Mouse (Mus musculus) midbrain, embryonic 11.5 days (tissue): ENCODE measurements at regions not wholly inside any gene's neighbourhood (a gene's known extent, or its start where the extent isn't known, plus 50 kb on each side); places are given as distances from the start of the nearest gene placed in this dataset.

Source experiments
- ATAC-seq: fragments of 200-750 bp; cut with Nextera tagmentation; 2 replicates; pipeline ENCODE4 v1.8.0; 2017; ENCODE audit warnings: moderate TSS enrichment, moderate library complexity; ENCODE audit not compliant: low FRiP score
- DNase-seq: peaks from one replicate; pipeline ENCODE4 v3.0.0; 2015; ENCODE audit warnings: low spot score; ENCODE audit errors: missing footprints
- H3K27ac ChIP-seq: fragments of 300-500 bp; sonication (generic); 2 replicates; pipeline ENCODE4 v1.5.1; 2014; ENCODE audit warnings: low read depth, low read length
- H3K27me3 ChIP-seq: fragments of 300-500 bp; sonication (generic); 2 replicates; pipeline ENCODE4 v1.6.1; 2014; ENCODE audit warnings: mild to moderate bottlenecking, low read length, moderate library complexity, mixed read lengths; ENCODE audit not compliant: control insufficient read depth, insufficient read depth
- H3K36me3 ChIP-seq: fragments of 300-500 bp; sonication (generic); 2 replicates; pipeline ENCODE4 v1.6.1; 2014; ENCODE audit warnings: mild to moderate bottlenecking, low read length, moderate library complexity, mixed read lengths; ENCODE audit not compliant: control insufficient read depth, insufficient read depth
- H3K4me1 ChIP-seq: fragments of 300-500 bp; sonication (generic); 2 replicates; pipeline ENCODE4 v1.6.1; 2014; ENCODE audit warnings: low read length; ENCODE audit not compliant: control insufficient read depth, insufficient read depth
- H3K4me2 ChIP-seq: fragments of 300-500 bp; sonication (generic); 2 replicates; pipeline ENCODE4 v1.6.1; 2014; ENCODE audit warnings: mild to moderate bottlenecking, moderate library complexity
- H3K4me3 ChIP-seq: fragments of 300-500 bp; sonication (generic); 2 replicates; pipeline ENCODE4 v1.5.1; 2014; ENCODE audit warnings: low read depth, low read length
- H3K9ac ChIP-seq: fragments of 300-500 bp; sonication (generic); 2 replicates; pipeline ENCODE4 v1.6.1; 2014; ENCODE audit warnings: low read length
- H3K9me3 ChIP-seq: fragments of 300-500 bp; sonication (generic); 2 replicates; pipeline ENCODE4 v1.6.1; 2016; ENCODE audit warnings: low read length; ENCODE audit not compliant: control insufficient read depth
- WGBS: fragments of 180-500 bp; shearing (Covaris S2); extraction: QIAGEN DNeasy Blood & Tissue Kit; methylation state at CpG from one replicate; pipeline ENCODE4 v1.1.7; 2014; 5-methylcytosine and 5-hydroxymethylcytosine counted together

DNA sequence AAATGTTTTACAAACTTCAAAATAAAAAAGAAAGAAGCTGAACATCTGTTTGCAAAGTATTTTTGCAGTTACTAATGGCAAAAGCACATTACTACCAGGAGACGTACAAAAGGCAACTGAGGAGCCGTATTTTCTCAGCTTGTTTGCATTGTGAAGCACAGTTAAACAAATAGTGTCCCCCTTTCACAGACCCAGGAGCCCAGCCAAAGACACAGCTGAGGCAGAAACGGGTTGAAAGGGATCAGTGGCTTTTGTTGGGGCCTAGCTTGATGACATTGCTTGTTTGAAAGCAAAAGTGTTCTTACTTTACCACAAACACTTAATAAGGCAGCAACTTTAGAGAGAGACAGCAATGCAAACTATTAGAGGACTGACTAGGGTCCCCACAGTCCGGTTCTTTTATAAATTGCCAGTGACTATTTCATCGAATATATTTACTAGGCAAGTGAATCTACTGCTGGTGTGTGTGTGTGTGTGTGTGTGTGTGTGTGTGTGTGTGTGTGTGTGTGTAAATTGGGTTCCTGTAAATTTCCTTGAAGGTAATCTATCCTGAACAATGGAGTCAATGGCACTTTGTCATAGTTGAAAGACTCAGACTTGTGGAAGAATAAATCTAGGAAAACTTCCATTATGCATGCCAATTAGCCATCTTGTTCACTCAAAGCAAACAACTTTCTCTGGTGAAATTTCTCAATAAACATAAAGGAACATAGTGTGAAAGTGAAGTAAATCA is 57.8 kb upstream of the Epha7 start:
- peak; percentile 68; the same call in 1 of the 2 replicates for ATAC-seq
- no peaks in the 10 kb centered on the region for H3K27me3 ChIP-seq
- H3K4me2 ChIP-seq, result no peak overlapping the region
- H3K27ac ChIP-seq, result no peak overlapping the region
- H3K4me3 ChIP-seq, result no peak overlapping the region
- H3K9ac ChIP-seq, result no peak overlapping the region
- no peak for DNase-seq
- no peaks in the 10 kb centered on the region for H3K9me3 ChIP-seq
- 26% methylated on average over 5 of the region's 5 CpGs for WGBS
- no peaks in the 10 kb centered on the region for H3K36me3 ChIP-seq
- no peaks in the 10 kb centered on the region for H3K4me1 ChIP-seq

- 70% methylated on average over 2 of the region's 2 CpGs for WGBS
- no peak overlapping the region for H3K9ac ChIP-seq
- H3K4me2 ChIP-seq, result no peak overlapping the region
- DNase-seq (no peak), ATAC-seq (no peak)
- no peak overlapping the region for H3K4me3 ChIP-seq
- no peak overlapping the region for H3K27ac ChIP-seq
- H3K27me3 ChIP-seq, result no peaks in the 10 kb centered on the region
- H3K36me3 ChIP-seq, result no peaks in the 10 kb centered on the region
- no peaks in the 10 kb centered on the region for H3K4me1 ChIP-seq
- no peaks in the 10 kb centered on the region for H3K9me3 ChIP-seq
Observed at GRCm38 (mm10) chr4:28762378-28762777, 50.6 kb upstream of the Epha7 start.
